Mouse (Mus musculus) heart, postnatal 0 days (tissue): ENCODE data around the gene Gm11444. TPM values are rescaled to one million over a fixed set of nuclear protein-coding genes. Genes with fewer than 3 reads are reported as not detected.

Source experiments
- ATAC-seq: fragments of 200-750 bp; cut with Nextera tagmentation; 2 replicates; pipeline ENCODE4 v1.8.0; 2017; ENCODE audit warnings: low read depth, moderate number of reproducible peaks, moderate library complexity; ENCODE audit not compliant: insufficient read depth
- DNase-seq: peaks from one replicate; pipeline ENCODE4 v3.0.0-alpha.2; 2016; ENCODE audit warnings: low spot score
- H3K27ac ChIP-seq: fragments of 300-500 bp; sonication (generic); 2 replicates; pipeline ENCODE4 v1.5.1; 2014; ENCODE audit warnings: low read depth, mild to moderate bottlenecking
- H3K27me3 ChIP-seq: fragments of 300-500 bp; sonication (generic); 2 replicates; pipeline ENCODE4 v1.6.1; 2014; ENCODE audit warnings: low read length, mixed read lengths; ENCODE audit not compliant: control insufficient read depth, insufficient read depth
- H3K36me3 ChIP-seq: fragments of 300-500 bp; sonication (generic); replicated peaks from 2 replicates; pipeline ENCODE4 v1.6.1; 2014; ENCODE audit warnings: low read length, mixed read lengths; ENCODE audit not compliant: control insufficient read depth, insufficient read depth
- H3K4me1 ChIP-seq: fragments of 300-500 bp; sonication (generic); 2 replicates; pipeline ENCODE4 v1.6.1; 2014; ENCODE audit warnings: antibody characterized with exemption; ENCODE audit not compliant: control insufficient read depth, insufficient read depth
- H3K4me2 ChIP-seq: fragments of 300-500 bp; sonication (generic); 2 replicates; pipeline ENCODE4 v1.6.1; 2014; ENCODE audit warnings: low read depth, mild to moderate bottlenecking, low read length, moderate library complexity
- H3K4me3 ChIP-seq: fragments of 300-500 bp; sonication (generic); 2 replicates; pipeline ENCODE4 v1.5.1; 2014; ENCODE audit warnings: low read depth, low read length
- H3K9ac ChIP-seq: fragments of 300-500 bp; sonication (generic); replicated peaks from 2 replicates; pipeline ENCODE4 v1.6.1; 2014; ENCODE audit warnings: low read depth, low read length, mixed read lengths
- H3K9me3 ChIP-seq: fragments of 300-500 bp; sonication (generic); replicated peaks from 2 replicates; pipeline ENCODE4 v1.6.1; 2016; ENCODE audit warnings: low read length; ENCODE audit not compliant: control insufficient read depth
- CTCF ChIP-seq: IDR thresholded peaks from 2 replicates; pipeline ENCODE4 v1.5.1; 2016; ENCODE audit warnings: antibody characterized with exemption, control low read depth, low read depth
- EP300 ChIP-seq: IDR thresholded peaks from 2 replicates; pipeline ENCODE4 v1.6.1; 2016; ENCODE audit warnings: antibody characterized with exemption, low read depth
- WGBS: fragments of 180-500 bp; shearing (Covaris S2); extraction: QIAGEN DNeasy Blood & Tissue Kit; methylation state at CpG from one replicate; pipeline ENCODE4 v1.1.7; 2014; 5-methylcytosine and 5-hydroxymethylcytosine counted together
- polyA plus RNA-seq: library from polyadenylated mRNA; unstranded; fragments of >200 nt; fragmentation: Nextera tagmentation; extraction: Ambion mirVana; gene quantifications from 2 replicates; pipeline ENCODE4 v1.2.1, GENCODE M21; 2015
- total RNA-seq: library from RNA; depleted of rRNA; stranded (reverse); fragments of >200 nt; gene quantifications from 2 replicates; pipeline ENCODE4 v1.2.3, GENCODE M21; 2014; ENCODE audit warnings: low replicate concordance

Gene Gm11444
- total and polyA plus RNA-seq, 2 experiments from 2014 or later: not detected

DNA sequence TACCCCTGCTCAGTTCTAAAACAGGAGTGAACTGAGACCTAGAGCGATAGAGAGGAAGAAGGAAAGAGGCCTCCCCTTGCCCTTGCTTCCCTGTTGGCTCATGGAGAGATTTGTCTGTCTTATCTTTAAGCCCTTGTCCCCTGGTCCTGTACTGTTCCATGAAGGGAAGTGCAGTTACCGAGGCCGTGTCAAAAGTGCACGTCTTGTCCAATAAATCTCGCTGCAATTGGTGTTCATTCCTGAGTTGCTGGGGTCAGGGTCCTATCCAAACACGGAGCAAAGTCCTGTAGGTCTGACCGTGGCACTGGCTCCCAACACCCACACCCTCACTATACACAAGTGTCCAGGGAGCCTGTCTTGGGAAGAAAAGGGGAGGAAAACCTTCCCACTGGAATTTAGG is 24.3 kb downstream of the Gm11444 start:
- no peak overlapping the region for H3K4me2 ChIP-seq
- 64% methylated on average over 7 of the region's 7 CpGs for WGBS
- peaks cover 9% of the 10 kb centered on the region; the same call in 1 of the 2 replicates for H3K4me1 ChIP-seq
- no peak overlapping the region for H3K4me3 ChIP-seq
- TF ChIP-seq EP300 (no peak), CTCF (no peak)
- no peak overlapping the region for H3K27ac ChIP-seq
- peaks cover 77% of the 10 kb centered on the region for H3K27me3 ChIP-seq
- DNase-seq (no peak), ATAC-seq (no peak)
- no peak overlapping the region for H3K9ac ChIP-seq
- no peaks in the 10 kb centered on the region for H3K9me3 ChIP-seq
- no peaks in the 10 kb centered on the region for H3K36me3 ChIP-seq

- DNase-seq (no peak), ATAC-seq (no peak)
- H3K36me3 ChIP-seq: no peaks in the 10 kb centered on the region
- H3K4me1 ChIP-seq: peaks cover 4% of the 10 kb centered on the region; the same call in 1 of the 2 replicates
- no peak overlapping the region for H3K27ac ChIP-seq
- TF ChIP-seq CTCF (no peak), EP300 (no peak)
- H3K9me3 ChIP-seq: no peaks in the 10 kb centered on the region
- WGBS: 95% methylated on average over 10 of the region's 10 CpGs
- no peak overlapping the region for H3K4me3 ChIP-seq
- H3K4me2 ChIP-seq: no peak overlapping the region
- H3K9ac ChIP-seq: no peak overlapping the region
- peaks cover 75% of the 10 kb centered on the region for H3K27me3 ChIP-seq
These were observed 25.1 kb downstream of the Gm11444 start for GRCm38 (mm10) chr11:85825031-85825430.

DNA sequence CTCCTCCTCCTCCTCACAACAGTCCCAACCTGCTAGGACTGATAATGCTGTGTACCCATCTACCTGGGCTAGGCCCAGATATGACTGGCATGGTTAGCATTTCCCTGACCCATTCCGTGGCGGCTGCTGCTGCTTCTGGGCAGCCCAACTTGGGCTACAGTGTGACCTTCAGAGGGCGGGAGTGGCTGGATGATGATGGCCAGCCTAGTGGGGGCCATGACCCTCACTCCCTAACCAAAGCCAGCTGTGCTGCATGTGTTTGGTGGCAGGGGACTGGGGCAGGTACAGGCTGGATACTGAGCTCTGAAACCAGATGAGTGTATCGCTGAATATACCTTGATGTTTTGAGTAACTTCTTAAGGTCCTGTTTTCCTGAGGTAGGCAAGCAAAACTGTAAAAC is 26.3 kb downstream of the Gm11444 start:
- ATAC-seq (no peak), DNase-seq (no peak)
- Histone ChIP-seq H3K9ac (no peak overlapping the region), H3K36me3 (no peaks in the 10 kb centered on the region), H3K27ac (no peak overlapping the region), H3K4me3 (no peak overlapping the region), H3K27me3 (peaks cover 70% of the 10 kb centered on the region), H3K4me2 (no peak overlapping the region), H3K9me3 (no peaks in the 10 kb centered on the region), H3K4me1 (no peaks in the 10 kb centered on the region)
- no peak for TF ChIP-seq CTCF
- no peak for TF ChIP-seq EP300
- 86% methylated on average over 4 of the region's 4 CpGs for WGBS

- Histone ChIP-seq H3K36me3 (no peaks in the 10 kb centered on the region), H3K4me1 (no peaks in the 10 kb centered on the region), H3K4me3 (no peak overlapping the region), H3K27me3 (peaks cover 65% of the 10 kb centered on the region), H3K4me2 (no peak overlapping the region), H3K9me3 (no peaks in the 10 kb centered on the region), H3K27ac (no peak overlapping the region), H3K9ac (no peak overlapping the region)
- WGBS: 11% methylated on average over 6 of the region's 6 CpGs
- no peak for TF ChIP-seq EP300
- TF ChIP-seq CTCF: peak; percentile 96
- DNase-seq: no peak
- peak; percentile 59 for ATAC-seq
These were observed 27.0 kb downstream of the Gm11444 start for GRCm38 (mm10) chr11:85823181-85823580.

GRCm38 (mm10) chr11:85821659-85822058 is 28.5 kb downstream of the Gm11444 start:
- no peak for DNase-seq
- H3K27me3 ChIP-seq: peaks cover 52% of the 10 kb centered on the region
- no peak overlapping the region for H3K9ac ChIP-seq

DNA sequence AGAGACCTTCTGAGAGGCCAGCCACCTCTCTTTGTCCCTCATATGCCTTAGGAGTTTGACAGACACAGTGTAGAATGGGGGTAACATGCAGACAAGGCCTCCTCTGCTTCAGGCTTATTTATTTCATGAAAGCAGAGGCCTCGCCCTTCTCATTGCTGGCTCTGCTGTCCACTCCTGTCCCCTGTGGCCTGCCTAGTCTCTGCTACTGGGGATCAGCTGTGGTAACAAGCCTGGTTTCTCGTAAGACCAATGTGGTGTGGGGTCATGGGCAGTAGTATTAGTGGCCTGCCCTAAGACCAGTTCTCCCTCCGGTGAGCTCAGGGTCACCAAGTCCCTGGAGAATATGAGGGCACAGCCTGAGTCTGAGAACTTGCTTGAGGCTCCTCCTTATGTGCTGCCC is 29.2 kb downstream of the Gm11444 start:
- H3K4me3 ChIP-seq: no peak overlapping the region
- H3K4me1 ChIP-seq: no peaks in the 10 kb centered on the region
- no peak overlapping the region for H3K9ac ChIP-seq
- no peak for TF ChIP-seq EP300
- no peak for TF ChIP-seq CTCF
- no peak overlapping the region for H3K4me2 ChIP-seq
- H3K27me3 ChIP-seq: peaks cover 49% of the 10 kb centered on the region
- no peaks in the 10 kb centered on the region for H3K36me3 ChIP-seq
- DNase-seq: no peak
- H3K9me3 ChIP-seq: no peaks in the 10 kb centered on the region
- ATAC-seq: no peak
- WGBS: 93% methylated on average over 3 of the region's 3 CpGs
- no peak overlapping the region for H3K27ac ChIP-seq

More at GRCm38 (mm10) chr11:85821659-85822058, 28.5 kb downstream of the Gm11444 start:
- TF ChIP-seq EP300: no peak
- TF ChIP-seq CTCF: no peak
- Histone ChIP-seq H3K4me2 (no peak overlapping the region), H3K4me1 (no peaks in the 10 kb centered on the region), H3K4me3 (no peak overlapping the region), H3K9me3 (no peaks in the 10 kb centered on the region), H3K36me3 (no peaks in the 10 kb centered on the region), H3K27ac (no peak overlapping the region)
- no peak for ATAC-seq
- 80% methylated on average over 9 of the region's 9 CpGs for WGBS
